ENCODE assay signal across 19 mouse cellular contexts in the genomic region with DNA sequence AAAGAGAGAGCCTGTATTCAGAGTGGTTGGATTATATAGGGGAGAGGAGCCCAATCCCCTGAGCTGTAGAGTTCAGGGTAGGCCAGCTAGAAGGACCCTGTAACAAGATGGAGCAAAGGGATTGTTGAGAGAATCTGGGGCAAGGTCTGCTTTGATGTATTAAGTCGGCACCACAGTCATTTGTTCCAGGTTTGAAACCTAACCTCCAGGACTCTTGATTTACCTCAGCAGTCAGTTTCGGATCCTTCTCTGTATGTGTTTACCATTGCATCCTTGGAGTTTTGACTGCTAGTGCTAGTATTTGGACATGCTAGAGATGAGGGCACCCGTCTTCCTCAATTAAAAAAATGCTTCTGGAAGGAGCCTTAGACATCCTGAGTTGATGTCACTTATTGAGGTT. TPM values are rescaled to one million over a fixed set of nuclear protein-coding genes. Genes with fewer than 3 reads are reported as not detected.
A peak's percentile ranks its signal among the peaks of the same experiment; 100 is the strongest.
DNase-seq lines count a peak whose midpoint lies in the region; TF ChIP-seq lines count a peak whose summit lies in the region.
"Had no signal": no experiment of that assay in that cellular context is flagged by ENCODE, and none has a peak within 500 bp of the region (broad histone marks: within the 10 kb centered on the region; RNA-seq: fewer than 3 reads in every experiment).

No protein-coding gene starts in this region.

- no peaks in the 10 kb centered on the region for H3K27me3 ChIP-seq in heart, adult 2 months (ENCODE audit: control insufficient read depth, insufficient read depth, low read length)
- H3K27me3 ChIP-seq in kidney, adult 2 months (replicated peaks; ENCODE audit: control insufficient read depth, insufficient read depth, low read length): no peaks in the 10 kb centered on the region
- H3K27me3 ChIP-seq in CH12.LX (replicated peaks): no peaks in the 10 kb centered on the region
- H3K27me3 ChIP-seq: Patski had no signal

- no peaks in the 10 kb centered on the region for H3K9me3 ChIP-seq in CH12.LX (replicated peaks; ENCODE audit: low read length)
- H3K9me3 ChIP-seq: G1E had no signal

- H3K4me3 ChIP-seq in heart, adult 2 months: no peak overlapping the region
- no peak overlapping the region for H3K4me3 ChIP-seq in kidney, adult 2 months (ENCODE audit: insufficient read depth, low read depth, low read length)
- H3K4me3 ChIP-seq in CH12.LX (replicated peaks in 1 of 3; ENCODE audit: low read depth in 2 of 3, low read length in 2 of 3, poor library complexity in 1 of 3): no peak overlapping the region

- H3K79me2 ChIP-seq in heart, adult 2 months (replicated peaks; ENCODE audit: control insufficient read depth, insufficient read depth, low read length): no peaks in the 10 kb centered on the region
- H3K79me2 ChIP-seq in CH12.LX (replicated peaks; ENCODE audit: control insufficient read depth, extremely low read depth, insufficient read depth, poor library complexity, severe bottlenecking): no peaks in the 10 kb centered on the region

- peaks cover 3% of the 10 kb centered on the region for H3K4me1 ChIP-seq in heart, adult 2 months (ENCODE audit: control insufficient read depth, insufficient read depth, low read length)
- peaks cover 19% of the 10 kb centered on the region for H3K4me1 ChIP-seq in kidney, adult 2 months (ENCODE audit: control insufficient read depth, insufficient read depth, low read length)
- peaks cover 4 to 21% of the 10 kb centered on the region in 2 experiments; a peak in 3 of 4 replicates for H3K4me1 ChIP-seq in CH12.LX (ENCODE audit: control insufficient read depth in 1 of 2, insufficient read depth in 2 of 2)

- no peak overlapping the region for H3K9ac ChIP-seq in heart, adult 2 months (ENCODE audit: low read depth, low read length)
- no peak overlapping the region for H3K9ac ChIP-seq in CH12.LX (ENCODE audit: insufficient read depth, low read depth)

- no peak for TF ChIP-seq EP300 in heart, adult 2 months (IDR thresholded peaks at IDR 0.05; ENCODE audit: insufficient read depth, low read depth, low read length)
- peak; percentile 88 for TF ChIP-seq EP300 in CH12.LX (IDR thresholded peaks at IDR 0.05; ENCODE audit: low read length)

- TF ChIP-seq CTCF in heart, adult 2 months (IDR thresholded peaks at IDR 0.05): no peak
- no peak for TF ChIP-seq CTCF in kidney, adult 2 months (conservative IDR thresholded peaks at IDR 0.05; ENCODE audit: insufficient read depth, insufficient read length, low read depth, low read length)
- no peak for TF ChIP-seq CTCF in CH12.LX (conservative IDR thresholded peaks at IDR 0.05 in 1 of 2, IDR thresholded peaks at IDR 0.05 in 1 of 2; ENCODE audit: low read depth in 2 of 2, low read length in 2 of 2)

- TF ChIP-seq RAD21 in CH12.LX (IDR thresholded peaks at IDR 0.05; ENCODE audit: low read depth, low read length): no peak

- in situ Hi-C loops in CH12.LX (cut with MboI; ENCODE audit: low pct_ligation_motif_present, low pct_unique_long_range_greater_than_20kb, low sequenced_read_pairs): loop anchor here (25.0 kb wide), 1 partner anchor 110 kb away; no protein-coding TSS in a partner anchor

- H3K27ac ChIP-seq in heart, adult 2 months: no peak overlapping the region
- H3K27ac ChIP-seq in kidney, adult 2 months (ENCODE audit: insufficient read depth, low read depth, low read length): 0 out of 2 replicates have a peak overlapping the region, but pooled peaks have one; percentile 8
- no peak overlapping the region for H3K27ac ChIP-seq in CH12.LX (ENCODE audit: insufficient read depth, low read depth)

- peak; percentile 78 for DNase-seq in heart, adult 11 months
- DNase-seq in heart, adult 2 months: no peak
- no peak for DNase-seq in kidney, adult 2 months
- no peak for DNase-seq in kidney, postnatal 25 days
- peak; percentile 61 for DNase-seq in CH12.LX (ENCODE audit: extremely low read depth)
- no peak for DNase-seq in urinary bladder, adult 18-20 months (ENCODE audit: low spot score in 2 of 2)
- DNase-seq: adrenal gland, adult 2 months; adrenal gland, adult 8-10 months; adrenal gland, postnatal 10 days; adrenal gland, postnatal 14 days; adrenal gland, postnatal 25 days; adrenal gland, postnatal 36 days; B cell, adult 2 months; cerebellum, adult 11 months; cerebellum, adult 11-12 months; cerebellum, adult 18-20 months; cerebellum, adult 2 months had no signal

- H3K36me3 ChIP-seq in heart, adult 2 months (ENCODE audit: control insufficient read depth, insufficient read depth, low read length): peaks cover 18% of the 10 kb centered on the region
- no peaks in the 10 kb centered on the region for H3K36me3 ChIP-seq in kidney, adult 2 months (ENCODE audit: control insufficient read depth, insufficient read depth, low read length)
- peaks cover 0 to 12% of the 10 kb centered on the region in 2 experiments for H3K36me3 ChIP-seq in CH12.LX (replicated peaks in 1 of 2; ENCODE audit: control insufficient read depth in 1 of 2, insufficient read depth in 1 of 2, low read length in 1 of 2)

- WGBS in heart, adult 2 months: 96% methylated on average over 3 of the region's 3 CpGs
- 94% methylated on average over 3 of the region's 3 CpGs for WGBS in kidney, adult 2 months

- dilution Hi-C loops in CH12.LX (cut with MboI; ENCODE audit: extremely low pct_ligation_motif_present, extremely low pct_unique_long_range_greater_than_20kb, low sequenced_read_pairs): no loop called here

- intact Hi-C loops in heart, adult 2 months (cut with DNase I): no loop called here

- H3K4me2 ChIP-seq in CH12.LX (ENCODE audit: insufficient read depth, low read depth, poor library complexity, severe bottlenecking): no peak overlapping the region

- no peak for TF ChIP-seq POLR2A in heart, adult 2 months (IDR thresholded peaks at IDR 0.05; ENCODE audit: insufficient read depth, low read depth, low read length)
- no peak for TF ChIP-seq POLR2A in kidney, adult 2 months (IDR thresholded peaks at IDR 0.05; ENCODE audit: low read depth, low read length)
- TF ChIP-seq POLR2A in CH12.LX (IDR thresholded peaks at IDR 0.05; ENCODE audit: low read depth, low read length): no peak

TF ChIP-seq in CH12.LX, 34 proteins besides CTCF, POLR2A, EP300 and RAD21:
- no peak for TF ChIP-seq PAX5 (IDR thresholded peaks at IDR 0.05; ENCODE audit: low read length)
- no peak for TF ChIP-seq MAFK (IDR thresholded peaks at IDR 0.05; ENCODE audit: insufficient replicate concordance, low read length)
- TF ChIP-seq NRF1 (IDR thresholded peaks at IDR 0.05; ENCODE audit: low read depth, low read length): no peak
- peak; percentile 89 for TF ChIP-seq IRF4 (IDR thresholded peaks at IDR 0.05; ENCODE audit: low read depth, low read length)
- TF ChIP-seq TBP (conservative IDR thresholded peaks at IDR 0.05; ENCODE audit: low read depth, low read length): no peak
- TF ChIP-seq JUND (conservative IDR thresholded peaks at IDR 0.05; ENCODE audit: low read depth, low read length): peak; percentile 84
- peak; percentile 60; the same call in 1 of the 2 replicates for TF ChIP-seq JUN (IDR thresholded peaks at IDR 0.05; ENCODE audit: insufficient read depth, low read depth, low read length)
- no peak for TF ChIP-seq SMC3 (IDR thresholded peaks at IDR 0.05; ENCODE audit: low read depth, low read length)

RNA-seq across cellular contexts. Expression of gene Hmox2, which starts 26.0 kb away (rescaled TPM):
- total RNA-seq in heart, adult 2 months (2021): 10 to 100 TPM; 72.4 to 84.9 TPM
- 38.3 and 51.6 TPM in 2 replicates for polyA plus RNA-seq in heart, adult 2 months (2012; rRNA removed)
- 57.2 and 70.7 TPM in 2 replicates for polyA plus RNA-seq in kidney, adult 2 months (2012; rRNA removed)
- 72.3 and 73.2 TPM in 2 replicates for total RNA-seq in CH12.LX (2012; rRNA removed)
- 74.0 and 80.4 TPM in 2 replicates for total RNA-seq in CH12.LX (2014; rRNA removed)
- 91.9 and 121 TPM in 2 replicates for polyA plus RNA-seq in CH12.LX (2012; ENCODE audit: insufficient read length, low read depth)

RNA-seq across cellular contexts. Expression of gene Nmral1, which starts 33.0 kb away (rescaled TPM):
- total RNA-seq in heart, adult 2 months (2021): 1 to 10 TPM; 2.2 to 2.7 TPM
- 3.9 and 4.0 TPM in 2 replicates for polyA plus RNA-seq in heart, adult 2 months (2012; rRNA removed)
- polyA plus RNA-seq in kidney, adult 2 months (2012; rRNA removed): 5.7 and 6.6 TPM in 2 replicates
- 20.0 and 20.3 TPM in 2 replicates for total RNA-seq in CH12.LX (2012; rRNA removed)
- 2.4 and 3.6 TPM in 2 replicates for total RNA-seq in CH12.LX (2014; rRNA removed)
- polyA plus RNA-seq in CH12.LX (2012; ENCODE audit: insufficient read length, low read depth): 3.2 TPM in 2 replicates

RNA-seq across cellular contexts. Expression of gene Cdip1, which starts 37.9 kb away (rescaled TPM):
- 10 to 100 TPM; 58.4 to 65.6 TPM for total RNA-seq in heart, adult 2 months (2021)
- 94.3 and 100 TPM in 2 replicates for polyA plus RNA-seq in heart, adult 2 months (2012; rRNA removed)
- polyA plus RNA-seq in kidney, adult 2 months (2012; rRNA removed): 83.2 and 105 TPM in 2 replicates
- total RNA-seq in CH12.LX (2012; rRNA removed) (28.0 and 28.7 TPM in 2 replicates), CH12.LX (2014; rRNA removed) (20.0 and 22.3 TPM in 2 replicates)
- 18.5 and 22.2 TPM in 2 replicates for polyA plus RNA-seq in CH12.LX (2012; ENCODE audit: insufficient read length, low read depth)

Comparison
In these comparisons a context has a peak if more than half of its experiments do, and no peak if none do; other contexts are left out.
1. DNase-seq: peak in heart, adult 11 months (single experiment) and CH12.LX (single experiment); none in heart, adult 2 months (0 of 2), kidney, adult 2 months (single experiment), kidney, postnatal 25 days (0 of 2) and urinary bladder, adult 18-20 months (0 of 2).